Mouse (Mus musculus): Measurements from ENCODE around the gene Krt6b.
"Not testable (repeated sequence)": the region's sequence is repeated elsewhere in the genome, so short reads cannot be mapped to it uniquely, and the experiment has no call there.

Krt6b gene

GRCm38 (mm10) chr15:101680187-101680586 lies at the start of gene Krt6b:
Krt6b (minus strand) TSS chr15:101680287.
- no peak for DNase-seq

- DNase-seq = no peak
Measured at GRCm38 (mm10) chr15:101724686-101725085, 44.6 kb upstream of the Krt6b start.

- DNase-seq = no peak
Measured at GRCm38 (mm10) chr15:101715831-101716230, 35.7 kb upstream of the Krt6b start.

GRCm38 (mm10) chr15:101714356-101714755 lies 34.3 kb upstream of the Krt6b start:
- DNase-seq = no peak

GRCm38 (mm10) chr15:101713731-101714130 lies 33.6 kb upstream of the Krt6b start:
- DNase-seq = no peak

- DNase-seq = no peak
Measured at GRCm38 (mm10) chr15:101712720-101713119, 32.6 kb upstream of the Krt6b start, which contains the start of gene Krt5. Krt5 (minus strand) TSS chr15:101712898.

GRCm38 (mm10) chr15:101708683-101709082 lies 28.6 kb upstream of the Krt6b start:
- DNase-seq = no peak

- no peak for DNase-seq
Measured at GRCm38 (mm10) chr15:101707454-101707853, 27.4 kb upstream of the Krt6b start.

GRCm38 (mm10) chr15:101704066-101704465 lies 24.0 kb upstream of the Krt6b start:
- no peak for DNase-seq

- DNase-seq = no peak
Measured at GRCm38 (mm10) chr15:101702380-101702779, 22.3 kb upstream of the Krt6b start.

- no peak for DNase-seq
Measured at GRCm38 (mm10) chr15:101699866-101700265, 19.8 kb upstream of the Krt6b start.

GRCm38 (mm10) chr15:101699192-101699591 lies 19.1 kb upstream of the Krt6b start:
- DNase-seq = no peak

- DNase-seq = no peak
Measured at GRCm38 (mm10) chr15:101697326-101698188, 17.5 kb upstream of the Krt6b start.

GRCm38 (mm10) chr15:101694207-101694606 lies 14.1 kb upstream of the Krt6b start, which contains the start of gene Krt6a:
Krt6a (minus strand) TSS chr15:101694307.
- DNase-seq = no peak

- not testable (repeated sequence) for DNase-seq
Measured at GRCm38 (mm10) chr15:101690460-101690859, 10.4 kb upstream of the Krt6b start.

- no peak for DNase-seq
Measured at GRCm38 (mm10) chr15:101688161-101688560, 8.1 kb upstream of the Krt6b start.

GRCm38 (mm10) chr15:101675978-101676377 lies 4.1 kb downstream of the Krt6b start:
- DNase-seq = no peak

- no peak for DNase-seq
Measured at GRCm38 (mm10) chr15:101652736-101653265, 27.3 kb downstream of the Krt6b start.

- DNase-seq = no peak
Measured at GRCm38 (mm10) chr15:101647280-101647679, 32.8 kb downstream of the Krt6b start, which contains the start of gene Gm5478. Gm5478 (minus strand) TSS chr15:101647380.

- no peak for DNase-seq
Measured at GRCm38 (mm10) chr15:101627884-101628283, 52.2 kb downstream of the Krt6b start, which contains the start of gene Gm5414. Gm5414 (minus strand) TSS chr15:101628188.
